Mouse (Mus musculus) thymus, postnatal 4 days (tissue): Measurements from ENCODE around the gene Fam184b.
A peak's percentile ranks its signal among the peaks of the same experiment; 100 is the strongest.
"Not testable (repeated sequence)": the region's sequence is repeated elsewhere in the genome, so short reads cannot be mapped to it uniquely, and the experiment has no call there.

Source experiments
- DNase-seq: peaks from one replicate; pipeline ENCODE4 v3.0.0; 2021

Fam184b gene

DNA sequence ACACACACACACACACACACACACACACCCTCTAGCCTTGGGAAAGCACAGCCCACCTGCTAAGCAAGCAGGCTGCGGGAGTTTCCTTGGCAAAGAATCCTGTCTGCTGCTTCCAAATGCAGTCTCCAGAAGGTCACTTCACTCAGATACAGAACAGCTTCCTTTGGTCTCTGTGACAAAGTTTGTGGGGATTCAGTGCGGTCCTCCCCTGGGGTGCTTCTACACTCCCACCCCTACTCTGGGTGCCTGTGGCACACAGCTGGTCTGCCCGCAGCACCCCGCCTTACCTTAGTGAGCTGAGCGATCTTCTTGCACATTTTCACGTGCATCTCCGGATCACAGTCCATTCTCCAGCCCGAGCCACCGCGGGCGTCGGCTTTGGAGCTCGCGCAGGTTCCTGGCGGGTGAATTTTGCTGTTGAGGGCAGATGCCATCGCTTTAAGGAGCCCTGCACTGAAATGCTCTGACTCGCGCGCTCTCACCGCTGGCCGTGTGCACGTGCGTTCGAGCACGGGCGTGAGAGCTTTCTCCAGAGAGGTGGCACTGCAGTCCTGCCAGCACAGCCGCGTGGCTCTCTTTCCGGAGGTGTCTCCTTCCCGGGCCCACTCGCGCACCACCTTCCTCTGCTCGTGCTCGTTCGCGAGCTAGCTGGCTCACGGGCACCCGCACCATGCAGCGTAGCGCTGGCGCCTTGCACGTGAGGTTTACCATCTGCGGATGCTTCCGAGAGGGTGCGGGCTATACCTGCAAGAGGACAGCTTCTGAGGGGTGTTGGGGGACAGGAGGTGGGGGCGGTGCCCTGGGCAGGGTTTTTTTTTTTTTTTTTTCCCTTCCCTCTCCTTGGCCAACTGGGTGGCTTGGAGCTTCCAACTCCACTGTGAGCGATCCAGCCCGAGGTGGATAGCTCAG lies at the start of gene Fam184b:
Gene Fam184b, minus strand, starts transcription at position 809 of the 909 bp plus-strand sequence.
- peak; percentile 79 for DNase-seq

DNA sequence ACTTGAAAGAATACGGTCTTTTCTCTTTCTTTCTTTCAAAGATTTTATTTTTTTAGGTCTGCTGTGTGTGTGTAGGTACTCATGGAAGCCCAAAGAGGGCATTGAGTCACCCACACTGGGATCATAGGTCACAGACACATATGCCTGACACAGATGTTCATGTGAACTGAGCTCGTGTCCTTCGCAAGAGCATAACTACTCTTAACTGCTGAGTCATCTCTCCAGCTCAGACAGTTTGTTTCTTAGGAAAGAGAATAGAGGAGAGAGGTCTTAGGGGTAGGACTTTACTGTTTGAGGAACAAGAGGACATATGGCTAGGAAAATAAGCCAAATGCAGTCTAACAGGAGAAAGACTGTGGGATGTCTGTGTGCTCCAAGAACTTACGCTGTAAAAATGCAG lies 49.7 kb upstream of the Fam184b start:
- no peak for DNase-seq

DNA sequence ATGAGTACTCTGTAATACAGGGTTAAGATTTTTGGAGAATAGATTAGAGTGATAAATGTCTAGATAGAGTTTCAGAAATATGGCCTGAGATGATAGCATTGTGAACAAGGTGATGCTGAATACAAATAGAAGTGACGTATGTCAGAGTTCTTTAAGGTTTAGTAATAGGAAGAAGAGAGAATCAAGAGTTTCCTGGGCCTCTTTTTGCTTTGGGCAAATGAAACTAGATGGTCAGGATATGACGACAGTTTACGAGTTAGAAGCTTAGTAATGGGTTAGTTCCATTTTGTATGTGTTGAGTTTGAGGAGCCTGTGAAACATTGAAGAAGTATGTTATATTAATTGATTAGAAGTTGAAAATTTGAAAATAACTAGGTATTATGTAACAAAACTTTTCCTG lies 46.8 kb upstream of the Fam184b start:
- no peak for DNase-seq

GRCm38 (mm10) chr5:45685243-45685642 lies 45.8 kb upstream of the Fam184b start:
- no peak for DNase-seq

GRCm38 (mm10) chr5:45683388-45683787 lies 44.0 kb upstream of the Fam184b start:
- DNase-seq, result no peak

GRCm38 (mm10) chr5:45679955-45680354 lies 40.5 kb upstream of the Fam184b start:
- DNase-seq, result no peak

GRCm38 (mm10) chr5:45677639-45678038 lies 38.2 kb upstream of the Fam184b start:
- DNase-seq, result no peak

GRCm38 (mm10) chr5:45675032-45675431 lies 35.6 kb upstream of the Fam184b start:
- DNase-seq, result no peak

DNA sequence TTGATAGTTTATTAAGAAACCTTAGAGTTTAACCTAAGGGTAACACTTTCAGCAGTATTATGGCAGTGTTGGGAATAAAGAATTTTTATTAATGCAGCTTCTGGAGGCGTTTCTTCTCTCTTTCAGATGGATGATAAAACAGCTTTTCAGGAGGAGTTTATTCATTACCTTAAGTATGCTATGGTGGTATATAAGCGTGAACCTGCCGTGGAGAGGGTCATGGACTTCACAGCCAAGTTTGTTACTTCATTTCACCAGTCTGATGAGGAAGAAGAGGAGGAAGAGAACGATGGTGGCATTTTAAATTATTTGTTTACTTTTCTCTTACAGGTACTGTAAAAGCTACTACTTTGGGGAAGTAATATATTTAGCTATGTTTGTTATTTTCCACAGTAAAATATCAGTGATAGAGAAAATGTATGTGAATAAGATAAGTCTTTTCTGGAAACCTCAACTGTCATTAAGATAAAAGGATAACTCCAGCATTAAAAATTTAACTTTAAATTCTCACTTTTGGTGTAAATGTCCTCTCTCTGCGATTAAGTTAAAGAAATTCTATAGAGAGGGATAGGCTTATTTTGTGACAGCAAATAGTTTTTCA lies 31.6 kb upstream of the Fam184b start:
- no peak for DNase-seq

DNA sequence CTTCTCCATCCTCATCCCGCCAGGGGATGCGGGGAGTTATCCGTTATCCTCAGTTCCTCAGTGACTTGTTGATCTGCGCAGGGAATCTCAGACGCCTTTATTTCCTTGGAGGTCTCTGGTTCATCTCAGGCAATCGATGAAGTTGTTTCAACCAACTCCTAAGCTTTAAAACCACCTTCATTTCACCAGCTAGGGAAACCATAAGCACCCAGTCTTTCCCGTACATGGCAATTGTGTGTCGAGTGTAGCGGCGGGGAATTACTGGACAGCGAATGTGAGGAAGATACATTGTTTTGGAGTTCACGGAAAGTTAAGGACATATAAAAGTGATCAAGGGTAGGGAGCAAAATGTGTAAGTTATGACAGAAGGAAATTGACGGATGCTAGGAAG lies 30.9 kb upstream of the Fam184b start:
- no peak for DNase-seq

DNA sequence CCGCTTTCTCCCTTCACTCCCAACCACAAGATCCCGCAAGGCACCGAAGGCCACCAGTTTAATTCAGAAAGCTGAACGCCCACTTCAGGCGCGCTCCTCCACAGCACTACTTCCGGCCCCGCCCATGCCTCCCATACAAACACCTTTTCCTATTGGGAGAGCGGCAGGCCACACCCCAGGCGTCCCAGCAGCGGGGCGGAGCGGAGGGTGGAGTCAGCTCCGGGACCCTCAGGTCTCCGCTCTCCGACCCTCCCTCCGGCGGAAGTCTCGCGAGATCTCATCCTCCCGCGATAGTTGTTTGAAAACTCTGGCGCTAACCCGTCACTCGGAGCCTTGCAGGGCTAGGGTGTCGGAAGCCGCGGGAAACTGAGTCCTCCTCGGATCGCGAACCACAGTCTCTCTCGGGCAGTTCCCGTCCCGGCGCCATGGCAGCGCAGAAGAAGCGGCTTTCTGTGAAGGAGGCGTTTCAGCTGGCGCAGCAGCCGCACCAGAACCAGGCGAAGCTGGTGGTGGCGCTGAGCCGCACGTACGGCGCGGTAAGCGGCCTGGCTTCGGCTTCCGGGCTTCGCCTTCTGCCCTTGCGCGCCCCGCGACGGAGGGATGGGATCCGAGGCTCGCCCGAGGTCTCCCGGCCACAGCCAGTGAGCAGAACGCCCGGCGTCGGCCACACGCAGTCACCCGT lies 30.3 kb upstream of the Fam184b start, which contains the start of gene Ncapg:
Gene Ncapg, plus strand, starts transcription at position 322 of the 682 bp plus-strand sequence.
- peak; percentile 100 for DNase-seq

GRCm38 (mm10) chr5:45669234-45669597 lies 29.8 kb upstream of the Fam184b start:
- no peak for DNase-seq

DNA sequence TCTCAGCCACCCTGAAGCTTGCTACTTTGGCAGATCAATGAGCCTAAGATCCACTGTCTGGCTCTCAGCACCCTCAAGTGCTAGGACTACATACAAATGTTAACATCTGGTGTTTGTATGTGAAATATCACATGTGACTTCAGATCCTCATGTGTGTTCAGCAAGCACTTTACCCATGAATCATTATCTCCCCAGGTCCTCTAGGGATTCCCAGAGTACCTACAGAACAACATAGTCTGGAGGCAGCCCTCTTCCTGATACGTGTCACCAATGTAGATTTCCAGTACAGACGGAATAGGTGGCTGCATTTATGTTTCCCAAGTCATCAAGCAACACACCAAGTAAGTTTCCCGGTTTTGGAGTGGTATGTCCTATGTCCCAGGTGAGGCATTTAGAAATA lies 29.4 kb upstream of the Fam184b start:
- no peak for DNase-seq

DNA sequence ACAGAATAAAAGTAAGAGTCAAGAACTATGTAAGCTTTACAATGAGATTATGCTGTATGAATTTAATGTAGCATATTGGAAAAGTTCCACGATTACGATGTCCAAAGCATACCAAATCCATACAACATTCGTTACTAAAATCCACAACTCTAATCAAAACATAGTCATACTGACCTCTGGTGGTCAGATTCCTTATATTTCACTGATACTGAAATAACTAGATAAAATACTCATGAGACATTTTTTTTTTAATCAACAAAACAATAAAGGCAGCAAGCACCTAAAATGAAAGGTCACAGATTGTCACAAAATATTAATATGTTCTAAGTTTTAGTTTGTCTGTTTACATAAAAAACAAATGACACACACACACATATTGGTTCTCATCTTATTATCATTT lies 28.9 kb upstream of the Fam184b start:
- no peak for DNase-seq

GRCm38 (mm10) chr5:45658406-45658805 lies 19.0 kb upstream of the Fam184b start:
- DNase-seq, result not testable (repeated sequence)

GRCm38 (mm10) chr5:45651026-45651703 lies 11.8 kb upstream of the Fam184b start:
- DNase-seq, result no peak

DNA sequence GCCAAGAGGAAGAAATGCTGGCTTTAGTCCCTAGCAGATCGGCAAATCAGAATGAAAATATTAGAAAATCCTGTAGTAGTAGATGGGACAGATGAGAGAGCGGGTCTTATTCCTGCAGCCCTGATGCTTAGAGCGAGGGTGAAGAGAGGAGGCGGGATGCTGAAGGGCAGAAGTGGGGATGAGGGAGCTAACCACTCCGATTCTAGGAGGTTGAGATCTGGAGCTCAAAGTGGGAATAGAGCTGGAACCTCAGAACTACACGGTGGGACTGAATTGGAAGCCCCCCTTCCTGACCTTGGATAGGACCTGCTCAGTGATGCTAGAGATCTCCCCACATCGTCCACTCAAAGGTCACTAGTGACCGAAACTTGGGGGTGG lies 290 bp upstream of the Fam184b start:
- DNase-seq, result no peak

DNA sequence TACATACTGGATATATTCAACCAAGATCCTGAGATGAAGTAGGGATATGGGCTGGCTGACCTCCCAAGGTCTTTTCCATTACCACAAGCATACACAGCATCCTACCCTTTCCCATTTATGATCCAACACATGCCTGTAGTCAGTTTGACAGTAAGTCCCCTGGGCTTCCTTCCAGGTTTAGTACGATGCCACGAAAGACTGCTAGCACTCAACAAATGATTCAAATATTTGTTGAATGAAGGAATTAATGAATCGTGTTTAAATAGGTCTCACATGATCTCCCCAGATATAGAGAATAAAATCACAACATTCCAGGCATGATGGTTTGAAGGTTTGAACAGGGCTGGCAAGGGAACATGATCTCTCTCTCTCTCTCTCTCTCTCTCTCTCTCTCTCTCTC lies 1.0 kb downstream of the Fam184b start:
- no peak for DNase-seq

GRCm38 (mm10) chr5:45629470-45629869 lies 9.9 kb downstream of the Fam184b start:
- no peak for DNase-seq

DNA sequence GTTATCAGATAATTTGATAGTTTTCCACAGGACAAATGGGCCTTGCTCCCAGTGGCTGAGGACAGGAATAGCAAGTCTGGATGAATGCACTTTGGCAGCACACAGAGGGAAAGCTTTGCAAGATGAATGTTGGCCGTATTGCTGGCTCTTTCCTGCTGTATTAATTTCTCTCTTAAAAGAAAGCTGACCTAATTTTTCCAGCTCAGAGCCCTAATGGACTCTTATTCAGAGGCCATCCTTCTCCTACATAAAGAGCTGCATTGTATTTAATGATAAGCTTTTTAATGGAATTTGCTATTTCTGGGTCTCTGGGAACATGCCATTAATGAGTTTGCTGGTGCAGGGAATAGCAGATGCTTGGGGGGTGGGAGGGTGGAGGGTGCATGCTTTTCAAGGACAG lies 11.6 kb downstream of the Fam184b start:
- no peak for DNase-seq

DNA sequence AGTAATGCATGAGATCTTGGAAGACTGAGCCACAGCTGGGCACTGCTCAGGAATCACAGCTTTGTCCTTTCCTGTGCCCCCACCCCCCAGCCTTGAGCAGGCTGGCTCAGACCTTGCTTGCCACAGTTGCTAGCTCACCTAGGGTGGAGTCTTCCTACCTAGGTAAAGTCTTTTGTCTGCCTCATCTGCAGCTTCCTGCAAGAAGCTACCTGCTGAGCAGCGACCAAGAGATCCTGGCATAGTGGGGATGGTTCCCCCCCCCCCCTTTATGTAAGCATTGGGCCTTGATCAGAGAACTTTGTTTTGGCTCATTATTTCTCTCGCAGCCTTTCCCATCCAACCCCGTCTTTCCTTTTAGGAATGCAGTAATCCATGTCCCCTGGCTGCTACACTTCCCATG lies 17.9 kb downstream of the Fam184b start:
- DNase-seq, result no peak

GRCm38 (mm10) chr5:45599056-45599455 lies 40.4 kb downstream of the Fam184b start:
- DNase-seq, result no peak

GRCm38 (mm10) chr5:45595363-45596039 lies 43.9 kb downstream of the Fam184b start:
- DNase-seq, result no peak
